Mouse (Mus musculus): Measurements from ENCODE around the gene Gm8251.
A peak's percentile ranks its signal among the peaks of the same experiment; 100 is the strongest.
"Not testable (repeated sequence)": the region's sequence is repeated elsewhere in the genome, so short reads cannot be mapped to it uniquely, and the experiment has no call there.

Gene Gm8251

DNA sequence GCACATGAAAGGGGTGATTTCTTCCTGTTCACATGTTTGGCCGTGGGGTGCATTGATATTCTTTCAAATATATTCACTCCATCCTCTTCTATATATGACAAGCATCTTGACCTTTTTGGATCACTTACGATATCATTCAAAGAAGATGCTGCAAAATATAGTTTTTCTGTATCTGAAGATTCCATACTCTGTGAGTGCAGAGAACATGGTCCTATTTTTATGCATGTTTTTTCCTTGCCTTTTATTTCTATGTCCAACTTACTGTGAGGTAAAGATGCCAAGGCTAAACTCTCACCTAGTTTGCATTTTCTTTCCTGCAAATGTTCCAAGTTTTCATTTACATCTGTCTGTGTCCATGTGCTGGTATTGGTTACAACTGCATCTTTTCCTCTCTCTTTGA lies at the start of gene Gm8251:
Gene Gm8251, minus strand, starts transcription at position 101 of the 400 bp plus-strand sequence.
- no peak for DNase-seq (ENCODE audit: low read depth)

- DNase-seq (ENCODE audit: low read depth): peak; percentile 11
Measured at GRCm38 (mm10) chr1:44102939-44103338, 41.2 kb upstream of the Gm8251 start.

DNA sequence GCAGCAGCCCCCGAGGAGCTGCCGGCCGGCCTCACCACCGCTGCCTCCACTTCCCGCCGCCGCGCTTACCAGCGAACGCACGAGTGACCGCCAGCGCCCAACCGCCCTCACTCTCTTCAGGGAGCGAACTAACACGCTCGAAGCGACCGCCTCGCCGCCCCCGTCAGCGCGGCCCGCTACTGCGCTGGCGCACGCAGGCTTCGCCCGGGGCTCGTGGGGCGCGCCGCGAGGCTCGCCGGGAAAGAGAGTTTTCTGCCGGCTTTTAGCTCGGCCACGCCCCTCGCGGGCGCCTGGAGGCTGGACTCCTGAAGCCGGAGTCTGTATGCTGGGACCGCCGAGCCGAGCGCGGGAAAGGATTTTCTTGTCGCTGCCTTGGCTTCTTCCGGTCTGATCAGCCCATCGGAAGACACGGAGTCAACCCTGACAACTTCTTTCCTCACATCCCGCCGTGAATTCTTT lies 40.6 kb upstream of the Gm8251 start, which contains the start of gene Tex30:
Gene Tex30, minus strand, starts transcription at position 183 of the 459 bp plus-strand sequence.
- DNase-seq (ENCODE audit: low read depth): peak; percentile 98

GRCm38 (mm10) chr1:44101448-44102225 lies 39.9 kb upstream of the Gm8251 start:
- peak; percentile 62 for DNase-seq (ENCODE audit: low read depth)

DNA sequence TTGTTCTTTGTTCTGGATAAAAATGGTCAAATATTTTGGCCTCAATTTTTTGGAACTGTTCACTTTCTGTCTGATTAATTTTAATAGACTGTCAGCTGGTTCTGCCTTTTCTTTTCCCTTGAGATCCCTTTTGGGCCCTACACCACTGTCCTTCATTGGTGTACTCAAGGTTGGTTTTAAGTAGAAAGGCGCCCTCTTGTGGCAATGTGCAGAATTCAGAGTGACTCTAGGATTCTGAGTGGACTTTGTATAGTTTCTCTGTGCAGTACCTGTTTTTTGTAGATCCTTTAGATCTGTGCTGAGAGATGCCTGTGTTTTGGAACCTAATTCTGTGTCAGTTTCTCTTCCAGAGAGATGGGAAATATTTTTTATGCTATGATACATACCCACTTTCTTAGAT lies 2.9 kb upstream of the Gm8251 start:
- peak; percentile 86 for DNase-seq (ENCODE audit: low read depth)

DNA sequence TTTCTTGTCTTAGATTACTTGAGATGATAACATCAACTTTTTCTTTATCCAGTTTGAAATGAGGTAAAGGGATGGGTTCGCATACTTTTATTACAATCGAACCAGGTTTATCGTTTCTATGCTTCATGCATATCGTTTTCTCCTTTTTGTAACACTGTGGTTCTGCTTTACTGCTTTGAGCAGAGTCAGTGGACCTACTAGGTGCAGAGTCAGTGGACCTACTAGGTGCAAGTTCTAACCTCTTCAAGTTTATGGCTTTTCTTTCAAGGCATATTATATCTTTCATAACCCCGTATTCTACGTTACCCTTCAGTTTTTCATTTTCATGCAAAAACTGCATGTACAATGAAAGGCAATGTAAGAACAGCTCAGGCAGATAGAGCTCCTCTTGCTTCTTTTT lies 1.7 kb upstream of the Gm8251 start:
- no peak for DNase-seq (ENCODE audit: low read depth)

DNA sequence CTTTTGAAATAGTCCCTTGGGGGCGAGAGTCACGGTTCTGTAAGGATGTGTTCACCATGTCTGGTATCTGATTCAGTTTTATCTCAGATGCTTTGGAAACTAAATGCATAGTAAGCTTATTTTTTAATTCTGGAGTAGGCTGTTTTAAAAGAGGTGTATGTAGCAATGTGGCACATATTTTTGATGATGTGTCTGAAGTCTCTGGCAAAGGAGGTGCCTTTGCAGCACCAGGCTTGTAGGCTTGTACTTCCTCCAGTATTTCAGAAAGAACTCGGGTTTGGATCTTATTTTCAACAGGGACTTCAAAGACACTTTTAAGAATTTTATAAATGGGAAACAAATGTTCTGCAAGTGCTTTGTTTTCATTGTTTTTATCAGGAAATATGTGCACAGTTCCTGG lies 3.9 kb downstream of the Gm8251 start:
- no peak for DNase-seq (ENCODE audit: low read depth)

DNA sequence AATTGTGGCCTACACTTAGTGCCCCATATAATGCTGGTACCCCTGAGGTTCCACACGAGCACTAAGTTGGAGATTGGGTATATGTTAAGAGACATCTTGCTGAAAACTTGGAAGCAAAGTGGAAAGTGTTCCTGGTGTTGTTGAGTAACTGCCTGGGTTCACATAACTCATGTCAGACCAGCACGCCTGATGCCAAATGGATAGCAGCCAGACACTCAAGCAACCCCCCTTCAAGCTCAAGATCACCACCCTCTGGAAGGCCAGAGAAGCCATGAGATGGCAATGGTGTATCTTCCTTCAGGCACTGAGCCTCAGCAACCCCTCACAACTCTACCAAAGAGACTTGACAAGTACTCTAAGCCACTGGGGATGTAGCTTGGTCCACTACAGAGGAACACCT lies 15.2 kb downstream of the Gm8251 start:
- peak; percentile 88 for DNase-seq (ENCODE audit: low read depth)

DNA sequence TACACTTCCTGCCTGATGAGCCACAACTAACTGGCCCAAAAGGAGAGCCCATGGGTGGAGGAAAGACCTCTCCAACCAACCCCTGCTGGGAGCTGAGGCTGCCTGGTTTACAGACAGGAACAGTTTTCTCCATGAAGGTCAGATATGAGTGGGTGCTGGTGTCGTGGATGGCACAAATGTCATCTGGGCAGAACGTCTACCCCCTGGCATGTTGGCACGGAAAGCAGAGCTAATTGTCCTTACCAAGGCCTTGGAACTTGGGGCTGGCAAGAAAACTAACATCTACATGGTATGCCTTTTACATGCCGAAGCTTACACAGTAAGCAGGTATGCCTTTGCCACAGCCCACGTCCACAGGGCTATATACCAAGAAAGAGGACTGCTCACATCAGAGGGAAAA lies 16.0 kb downstream of the Gm8251 start:
- not testable (repeated sequence) for DNase-seq (ENCODE audit: low read depth)

DNA sequence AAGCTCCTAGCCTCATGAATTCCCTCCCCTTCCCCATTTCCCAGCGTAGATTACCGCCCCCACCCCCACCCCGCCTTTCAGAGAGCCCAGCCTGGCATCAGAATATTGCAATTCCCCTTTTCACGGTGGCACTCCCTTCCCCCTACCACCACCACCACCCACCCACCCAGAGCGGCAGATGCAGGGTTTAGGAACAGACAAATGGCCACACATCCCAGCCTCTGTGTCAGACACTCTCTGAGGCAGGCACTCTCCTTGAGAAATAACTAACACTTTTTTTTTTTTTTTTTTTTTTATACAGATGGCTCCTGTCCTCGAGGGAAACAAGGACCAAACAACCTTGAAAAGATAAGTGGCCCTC lies 19.2 kb downstream of the Gm8251 start:
- DNase-seq (ENCODE audit: low read depth): no peak

DNA sequence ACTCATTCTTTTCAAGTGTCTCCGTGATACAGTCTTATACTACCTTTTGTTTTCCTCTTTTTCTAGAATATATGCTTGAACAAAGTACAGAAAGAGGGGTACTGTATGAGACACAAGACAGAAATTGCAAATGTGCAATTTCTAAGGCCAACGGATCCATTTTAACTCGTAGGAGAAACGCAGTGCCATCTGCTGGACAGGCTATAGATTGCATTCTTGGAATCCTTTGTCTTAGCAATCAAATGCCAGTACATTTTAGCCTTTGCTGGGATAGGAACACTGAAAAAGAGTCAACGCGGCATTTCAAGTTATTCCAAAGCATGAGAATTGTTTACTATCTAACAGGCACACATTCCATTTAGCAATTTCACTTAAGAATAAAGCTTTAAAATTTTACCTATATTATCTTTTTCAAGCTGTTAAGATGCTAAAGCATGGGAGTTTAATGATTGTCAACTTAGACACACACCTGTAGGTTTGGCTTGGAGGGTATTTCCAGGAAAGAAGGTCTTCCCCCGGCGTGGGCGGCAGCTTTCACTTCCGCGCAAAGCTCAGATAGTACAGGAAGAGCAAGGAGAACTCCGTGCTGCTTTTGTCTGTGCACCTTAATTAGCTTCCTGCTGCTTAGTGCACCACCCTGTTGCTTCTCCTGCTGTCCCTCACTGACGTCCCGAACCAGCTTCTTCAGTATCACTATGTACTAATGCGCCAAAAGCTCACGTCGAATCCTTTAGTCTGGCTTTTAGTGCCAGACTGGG lies 19.8 kb downstream of the Gm8251 start:
- peak; percentile 89 for DNase-seq (ENCODE audit: low read depth)

DNA sequence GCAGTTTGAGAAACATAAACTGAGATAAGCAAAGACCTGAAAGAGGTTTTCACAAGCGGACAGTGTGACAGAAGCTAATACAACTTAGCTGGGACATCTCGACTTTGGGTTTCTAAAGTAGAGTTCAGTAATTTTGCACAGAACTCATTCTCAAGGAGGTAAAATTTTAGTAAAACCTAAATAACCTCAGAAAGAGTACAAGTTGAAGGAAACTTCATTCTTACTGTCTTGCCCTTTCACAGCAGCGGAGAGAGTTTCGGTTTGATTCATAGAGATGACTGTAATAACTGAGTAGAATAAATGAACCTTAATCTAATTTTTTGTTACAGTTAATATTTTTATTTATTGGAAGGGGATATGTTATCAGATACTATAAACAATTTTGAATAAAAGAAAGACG lies 28.8 kb downstream of the Gm8251 start:
- DNase-seq (ENCODE audit: low read depth): no peak

GRCm38 (mm10) chr1:44032213-44032612 lies 29.5 kb downstream of the Gm8251 start:
- DNase-seq (ENCODE audit: low read depth): peak; percentile 22

DNA sequence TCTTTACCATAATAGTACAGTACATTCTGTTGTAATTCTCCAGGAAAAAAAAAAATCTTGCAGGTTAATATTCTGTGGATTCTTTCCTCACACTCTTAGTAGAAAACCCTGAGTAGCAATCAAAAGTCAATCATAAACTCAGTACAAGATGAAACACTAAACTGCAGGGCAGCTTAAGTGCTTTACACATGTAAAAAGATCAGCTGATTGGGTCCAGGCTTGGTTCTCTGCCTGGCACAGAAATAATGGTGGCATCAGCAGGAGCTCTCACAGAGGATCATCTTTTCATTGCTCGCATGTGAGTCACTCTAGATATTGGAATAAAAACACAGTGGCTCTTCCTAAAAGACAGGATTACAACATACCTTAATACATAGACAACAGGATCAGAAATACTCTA lies 34.1 kb downstream of the Gm8251 start:
- no peak for DNase-seq (ENCODE audit: low read depth)

DNA sequence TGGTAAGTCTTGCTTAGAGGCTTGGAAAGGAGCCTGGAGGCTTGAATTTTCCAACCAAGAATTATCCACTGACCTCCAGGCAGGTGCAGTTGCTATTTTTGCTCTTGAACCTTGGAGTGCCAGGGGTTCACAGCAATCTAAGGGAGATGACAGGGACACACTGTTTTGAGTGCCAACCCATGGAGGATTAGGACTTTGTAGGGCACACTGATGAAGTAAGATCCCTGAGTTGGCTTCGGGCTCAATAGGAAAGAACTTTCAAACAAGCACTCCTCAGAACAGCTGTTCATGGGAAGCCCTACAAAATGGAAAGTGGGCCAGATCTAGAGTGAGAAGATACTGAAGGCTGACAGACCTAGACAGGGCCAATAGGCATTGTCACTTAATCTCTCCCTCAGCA lies 39.1 kb downstream of the Gm8251 start:
- no peak for DNase-seq (ENCODE audit: low read depth)

DNA sequence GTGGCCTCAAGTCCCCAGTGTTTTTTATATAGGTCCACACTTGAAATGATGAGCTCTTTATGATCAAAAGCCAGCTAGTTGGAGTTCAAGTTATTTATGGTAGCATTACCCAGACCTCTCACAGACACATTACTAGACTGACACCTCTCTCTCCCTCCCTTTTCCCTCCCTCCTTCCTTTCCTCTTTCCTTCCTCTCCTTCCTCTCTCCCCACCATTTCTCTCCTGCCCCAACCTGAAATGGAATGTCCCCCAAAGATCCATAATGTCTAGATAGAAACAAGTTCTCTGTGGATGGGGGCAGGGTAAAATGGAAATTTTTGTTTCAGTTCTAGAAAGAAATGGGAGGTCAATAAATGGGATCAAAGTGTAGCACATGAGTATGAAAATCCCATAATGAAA lies 41.8 kb downstream of the Gm8251 start, which contains the start of gene Mettl21c:
Gene Mettl21c, minus strand, starts transcription at position 101 of the 400 bp plus-strand sequence.
- no peak for DNase-seq (ENCODE audit: low read depth)

DNA sequence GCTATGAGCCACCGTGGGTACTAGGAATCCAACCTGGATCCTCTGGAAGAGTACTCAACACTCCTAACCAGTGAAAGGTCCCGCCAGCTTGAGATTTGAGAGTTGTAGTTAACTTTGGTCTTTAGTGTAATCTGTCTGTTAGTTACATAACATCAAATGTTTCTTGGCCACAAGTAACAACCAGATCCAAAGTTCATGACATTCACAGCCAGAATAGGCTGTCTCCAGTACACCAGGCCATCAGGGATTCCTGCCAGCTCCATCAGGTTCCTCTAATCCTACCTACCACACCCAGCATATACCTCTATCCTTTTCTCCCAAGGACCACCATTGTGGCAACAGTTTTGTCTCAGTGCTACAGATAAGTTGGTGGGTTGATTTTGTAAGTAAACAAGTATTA lies 46.2 kb downstream of the Gm8251 start:
- DNase-seq (ENCODE audit: low read depth): no peak
